Mouse (Mus musculus): ENCODE measurements at regions not wholly inside any gene's neighbourhood (a gene's known extent, or its start where the extent isn't known, plus 50 kb on each side); places are given as distances from the start of the nearest gene placed in this dataset.

DNA sequence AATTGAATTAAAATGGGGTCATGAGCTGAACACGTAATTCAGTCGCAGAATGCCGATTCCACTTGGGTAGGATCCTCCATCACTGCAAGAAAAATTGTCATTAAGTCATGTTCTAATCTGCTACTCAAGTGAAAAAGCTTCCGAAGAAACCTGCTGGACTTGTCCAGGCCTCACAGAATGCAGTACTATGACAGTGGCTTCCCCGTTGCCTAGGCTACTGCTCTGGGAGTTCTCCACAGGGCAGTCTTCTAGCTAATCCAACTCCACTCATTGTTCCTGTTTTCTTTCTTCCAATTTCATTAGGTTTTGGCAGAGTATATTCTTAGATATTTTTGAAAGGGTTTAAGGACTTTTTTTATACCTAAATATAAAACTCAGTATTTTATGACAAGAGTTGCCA is 89.5 kb upstream of the Speer4c start:
- no peak for TF ChIP-seq POLR2A (IDR thresholded peaks at IDR 0.05; ENCODE audit: control insufficient read depth, extremely low read depth, insufficient read depth, low read length, poor library complexity)
- no peak for TF ChIP-seq CTCF (IDR thresholded peaks at IDR 0.05; ENCODE audit: borderline replicate concordance, control insufficient read depth, extremely low read depth, insufficient read depth, low read length, poor library complexity)

Measured in thymus, adult 2 months (tissue).